Mouse (Mus musculus): ENCODE results near the gene Dpp9. TPM values are rescaled to one million over a fixed set of nuclear protein-coding genes. Genes with fewer than 3 reads are reported as not detected.

The Dpp9 gene
- polyA plus RNA-seq, 1 experiment, result 51.2 TPM

DNA sequence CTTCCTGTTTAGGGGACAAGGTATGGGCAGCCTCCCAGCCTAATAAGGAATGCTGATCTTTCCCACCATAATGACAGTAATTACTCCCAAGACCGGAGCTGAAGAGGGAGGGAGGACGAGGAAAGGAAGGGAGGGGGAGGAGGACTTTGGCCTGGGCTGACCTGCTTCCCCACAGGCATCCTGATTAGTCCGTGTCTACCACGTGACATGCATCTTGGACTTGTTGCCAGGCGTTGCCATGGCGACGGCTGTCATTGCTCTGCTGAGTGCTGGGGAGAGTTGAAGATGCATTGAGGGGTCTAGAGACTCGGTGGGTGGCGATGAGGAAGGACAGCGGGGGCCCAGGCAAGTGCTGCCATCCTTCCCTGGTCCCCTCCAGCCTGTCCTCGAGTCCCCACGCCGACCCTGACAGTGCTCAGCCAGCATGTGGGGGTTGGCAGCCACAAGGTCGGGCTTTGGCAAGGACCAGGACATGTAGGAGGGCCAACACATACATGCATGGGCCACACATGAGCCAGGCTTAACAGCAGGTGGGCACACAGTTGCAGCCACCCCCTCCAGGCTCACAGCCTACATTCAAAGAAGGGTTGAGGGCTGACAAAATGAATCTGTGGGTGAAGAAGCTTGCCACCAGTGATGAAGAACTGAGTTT lies 15.2 kb upstream of the Dpp9 start:
- Histone ChIP-seq H3K27ac (ENCODE audit: insufficient read depth, low read length) (peak overlapping the region; percentile 61), H3K4me1 (ENCODE audit: control insufficient read depth, insufficient read depth, low read length) (peaks cover 2% of the 10 kb centered on the region), H3K4me3 (ENCODE audit: insufficient read depth, low read length) (no peak overlapping the region)
- no peak for TF ChIP-seq POLR2A (IDR thresholded peaks at IDR 0.05; ENCODE audit: extremely low read depth, insufficient read depth, low read length)
- no peak for TF ChIP-seq CTCF (IDR thresholded peaks at IDR 0.05; ENCODE audit: extremely low read depth, insufficient read depth, low read length)

DNA sequence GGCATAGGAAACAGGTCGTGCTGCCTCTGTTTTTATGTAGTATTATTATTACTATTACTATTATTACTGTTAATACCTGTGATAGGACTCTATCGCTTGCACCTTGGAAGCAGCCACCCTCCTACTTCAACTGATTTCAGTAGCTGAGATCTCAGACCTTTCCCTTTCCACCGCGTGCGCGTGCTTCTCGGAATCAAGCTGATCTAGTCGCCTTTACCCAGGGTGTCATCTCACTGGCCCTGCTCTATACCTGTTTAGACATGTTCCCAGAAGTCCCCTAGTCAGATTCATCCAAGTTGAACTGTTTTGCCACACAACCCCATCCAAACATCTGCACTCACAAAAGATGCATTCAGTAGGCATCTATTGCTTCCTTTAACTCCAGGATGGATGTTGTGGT lies 14.7 kb upstream of the Dpp9 start:
- no peak overlapping the region for H3K4me3 ChIP-seq (ENCODE audit: insufficient read depth, low read length)
- peaks cover 2% of the 10 kb centered on the region for H3K4me1 ChIP-seq (ENCODE audit: control insufficient read depth, insufficient read depth, low read length)
- 0 out of 2 replicates have a peak overlapping the region, but pooled peaks have one; percentile 9 for H3K27ac ChIP-seq (ENCODE audit: insufficient read depth, low read length)
- no peak for TF ChIP-seq POLR2A (IDR thresholded peaks at IDR 0.05; ENCODE audit: extremely low read depth, insufficient read depth, low read length)
- TF ChIP-seq CTCF (IDR thresholded peaks at IDR 0.05; ENCODE audit: extremely low read depth, insufficient read depth, low read length), result no peak

DNA sequence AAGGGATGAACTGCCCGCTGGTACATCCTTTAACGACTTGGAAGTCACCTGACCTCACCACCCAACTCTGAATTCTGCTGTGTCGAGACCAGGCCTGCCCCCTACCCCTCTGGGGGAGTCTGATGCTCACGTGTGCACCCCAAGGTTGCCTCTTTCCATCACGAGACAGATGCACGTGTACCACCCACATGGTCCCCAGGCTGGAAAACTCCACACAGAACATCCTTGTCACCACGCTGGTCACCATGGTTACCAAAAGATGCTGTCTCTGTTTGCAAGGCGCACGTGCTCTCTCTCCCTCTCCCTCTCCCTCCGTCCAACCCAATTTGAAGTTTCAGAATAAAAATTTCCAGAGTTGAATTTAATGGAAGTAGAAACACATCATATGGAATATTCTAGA lies 11.2 kb upstream of the Dpp9 start:
- peaks cover 2% of the 10 kb centered on the region for H3K4me1 ChIP-seq (ENCODE audit: control insufficient read depth, insufficient read depth, low read length)
- TF ChIP-seq CTCF (IDR thresholded peaks at IDR 0.05; ENCODE audit: extremely low read depth, insufficient read depth, low read length) (no peak), POLR2A (IDR thresholded peaks at IDR 0.05; ENCODE audit: extremely low read depth, insufficient read depth, low read length) (no peak)
- H3K27ac ChIP-seq (ENCODE audit: insufficient read depth, low read length), result no peak overlapping the region
- H3K4me3 ChIP-seq (ENCODE audit: insufficient read depth, low read length), result no peak overlapping the region

DNA sequence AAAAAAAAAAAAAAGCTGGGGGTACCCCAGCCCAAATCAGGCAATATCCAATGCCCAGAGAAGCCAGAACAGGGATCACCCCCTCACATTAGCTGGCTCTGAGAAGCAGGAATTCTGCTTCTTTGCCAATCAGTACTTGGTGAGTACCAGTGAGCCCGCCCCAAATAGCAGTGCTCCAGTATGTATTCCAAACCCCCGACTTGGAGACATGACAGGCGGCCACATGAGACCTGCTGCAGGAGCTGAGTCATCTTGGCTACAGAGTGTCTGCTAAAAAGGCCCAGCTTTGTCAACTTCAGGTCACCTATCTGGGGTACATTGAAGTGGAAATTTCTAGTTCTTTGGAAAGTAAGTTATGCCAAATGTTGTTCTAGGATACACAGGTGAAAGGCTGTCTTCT lies 7.9 kb upstream of the Dpp9 start:
- Histone ChIP-seq H3K27ac (ENCODE audit: insufficient read depth, low read length) (no peak overlapping the region), H3K4me1 (ENCODE audit: control insufficient read depth, insufficient read depth, low read length) (no peaks in the 10 kb centered on the region; the same call in 1 of the 2 replicates), H3K4me3 (ENCODE audit: insufficient read depth, low read length) (no peak overlapping the region)
- TF ChIP-seq CTCF (IDR thresholded peaks at IDR 0.05; ENCODE audit: extremely low read depth, insufficient read depth, low read length) (no peak), POLR2A (IDR thresholded peaks at IDR 0.05; ENCODE audit: extremely low read depth, insufficient read depth, low read length) (no peak)

DNA sequence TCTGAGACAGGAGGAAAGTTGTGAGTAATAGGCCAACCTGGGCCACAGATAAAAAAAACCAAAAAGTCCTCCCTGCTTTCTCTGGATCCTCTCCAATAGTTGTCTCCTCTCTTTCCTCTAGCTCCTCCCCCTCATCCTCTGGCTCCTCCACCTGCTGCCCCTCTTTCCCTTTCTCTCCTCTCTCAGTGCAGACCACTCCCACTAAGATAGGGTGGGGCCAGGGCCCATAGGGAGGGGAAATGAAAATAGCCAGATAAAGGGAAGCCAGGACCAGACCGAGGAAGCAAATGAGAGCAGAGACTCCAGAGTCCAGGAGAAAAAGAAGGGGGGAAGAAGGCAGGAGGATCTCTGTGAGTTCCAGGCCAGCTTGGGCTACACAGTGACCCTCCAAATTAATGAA lies 6.2 kb upstream of the Dpp9 start:
- H3K4me3 ChIP-seq (ENCODE audit: insufficient read depth, low read length), result no peak overlapping the region
- no peak overlapping the region for H3K27ac ChIP-seq (ENCODE audit: insufficient read depth, low read length)
- no peak for TF ChIP-seq CTCF (IDR thresholded peaks at IDR 0.05; ENCODE audit: extremely low read depth, insufficient read depth, low read length)
- no peaks in the 10 kb centered on the region for H3K4me1 ChIP-seq (ENCODE audit: control insufficient read depth, insufficient read depth, low read length)

DNA sequence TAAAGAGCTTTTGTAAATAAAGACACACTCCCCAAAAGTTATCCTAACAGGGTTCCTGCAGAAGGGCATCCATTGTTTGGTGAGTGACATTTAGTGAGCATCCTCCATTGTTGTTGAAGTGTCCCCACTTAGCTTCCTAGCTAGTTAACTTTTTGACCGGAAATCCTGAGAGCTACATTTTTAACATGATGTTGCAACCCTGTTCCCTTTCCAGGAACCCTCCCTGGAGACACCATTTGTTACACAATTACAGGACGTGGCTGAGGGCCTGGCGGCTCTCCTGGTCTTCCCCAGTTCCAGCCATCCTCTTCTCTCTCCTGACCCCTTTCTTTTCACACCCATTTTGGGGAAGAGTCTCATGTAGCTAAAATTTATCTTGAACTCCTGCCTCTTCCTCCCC lies 1.1 kb upstream of the Dpp9 start:
- Histone ChIP-seq H3K4me3 (ENCODE audit: insufficient read depth, low read length) (no peak overlapping the region), H3K27ac (ENCODE audit: insufficient read depth, low read length) (no peak overlapping the region), H3K4me1 (ENCODE audit: control insufficient read depth, insufficient read depth, low read length) (peaks cover 18% of the 10 kb centered on the region)
- TF ChIP-seq POLR2A (IDR thresholded peaks at IDR 0.05; ENCODE audit: extremely low read depth, insufficient read depth, low read length) (no peak), CTCF (IDR thresholded peaks at IDR 0.05; ENCODE audit: extremely low read depth, insufficient read depth, low read length) (no peak)

DNA sequence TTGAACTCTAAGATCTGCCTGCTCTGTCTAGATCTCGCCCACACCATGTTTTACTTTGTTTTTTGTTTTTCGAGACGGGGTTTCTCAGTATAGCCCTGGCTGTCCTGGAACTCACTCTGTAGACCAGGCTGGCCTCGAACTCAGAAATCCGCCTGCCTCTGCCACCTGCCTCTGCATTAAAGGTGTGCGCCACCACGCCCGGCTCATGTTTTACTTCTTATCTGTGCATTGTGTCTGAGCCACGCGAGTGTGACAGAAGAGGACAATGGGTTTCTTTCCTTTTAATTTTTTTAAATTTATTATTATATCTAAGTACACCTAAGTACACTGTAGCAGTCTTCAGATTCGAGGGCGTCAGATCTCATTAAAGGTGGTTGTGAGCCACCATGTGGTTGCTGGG lies 546 bp upstream of the Dpp9 start:
- TF ChIP-seq CTCF (IDR thresholded peaks at IDR 0.05; ENCODE audit: extremely low read depth, insufficient read depth, low read length) (no peak), POLR2A (IDR thresholded peaks at IDR 0.05; ENCODE audit: extremely low read depth, insufficient read depth, low read length) (no peak)
- H3K27ac ChIP-seq (ENCODE audit: insufficient read depth, low read length), result no peak overlapping the region
- H3K4me1 ChIP-seq (ENCODE audit: control insufficient read depth, insufficient read depth, low read length), result peaks cover 18% of the 10 kb centered on the region
- H3K4me3 ChIP-seq (ENCODE audit: insufficient read depth, low read length), result peak overlapping the region; percentile 96

DNA sequence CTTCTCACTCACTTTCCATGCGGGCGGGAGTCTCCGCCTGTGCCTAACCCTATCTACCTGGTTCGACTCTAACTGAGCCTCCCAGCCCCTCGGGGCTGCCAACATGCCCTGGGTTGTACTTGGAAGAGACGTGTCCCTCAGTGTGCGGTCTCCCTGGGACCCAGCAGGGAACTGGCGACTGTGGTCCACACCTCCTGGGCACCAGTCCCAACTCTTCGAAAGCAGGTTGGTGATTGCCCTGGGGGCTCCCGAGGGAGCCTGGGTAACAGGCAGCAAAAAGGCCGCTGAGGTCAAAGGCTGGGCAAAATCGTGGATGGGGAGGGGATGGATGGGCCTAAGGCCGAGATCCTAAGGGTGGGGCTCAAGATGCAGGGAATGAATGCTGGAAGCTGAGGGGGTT lies 1.0 kb downstream of the Dpp9 start:
- H3K4me1 ChIP-seq (ENCODE audit: control insufficient read depth, insufficient read depth, low read length), result peaks cover 18% of the 10 kb centered on the region
- H3K27ac ChIP-seq (ENCODE audit: insufficient read depth, low read length), result no peak overlapping the region

DNA sequence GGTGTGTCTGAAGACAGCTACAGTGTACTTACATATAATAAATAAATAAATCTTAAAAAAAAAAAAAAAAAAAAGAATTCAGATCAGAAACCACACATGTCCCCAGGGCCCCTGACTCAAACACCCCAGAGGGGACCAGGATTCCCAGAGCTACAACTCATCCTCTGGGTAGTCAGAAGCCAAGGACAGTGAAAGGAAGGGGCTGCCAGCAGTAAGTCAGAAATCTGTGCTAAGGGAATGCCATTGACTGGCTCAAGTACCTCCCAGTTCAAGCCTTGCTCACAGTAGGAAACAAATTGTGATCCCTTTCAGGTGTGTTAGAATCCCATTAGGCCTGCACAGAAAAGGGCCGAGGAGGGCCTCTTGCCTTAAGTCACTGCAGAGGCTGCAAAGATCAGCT lies 4.5 kb downstream of the Dpp9 start:
- no peak overlapping the region for H3K4me3 ChIP-seq (ENCODE audit: insufficient read depth, low read length)
- peaks cover 18% of the 10 kb centered on the region for H3K4me1 ChIP-seq (ENCODE audit: control insufficient read depth, insufficient read depth, low read length)
- TF ChIP-seq POLR2A (IDR thresholded peaks at IDR 0.05; ENCODE audit: extremely low read depth, insufficient read depth, low read length) (no peak), CTCF (IDR thresholded peaks at IDR 0.05; ENCODE audit: extremely low read depth, insufficient read depth, low read length) (no peak)
- no peak overlapping the region for H3K27ac ChIP-seq (ENCODE audit: insufficient read depth, low read length)

More for the DNA sequence above, 1.0 kb downstream of the Dpp9 start:
- H3K4me3 ChIP-seq (ENCODE audit: insufficient read depth, low read length), result peak overlapping the region; percentile 96
- TF ChIP-seq POLR2A (IDR thresholded peaks at IDR 0.05; ENCODE audit: extremely low read depth, insufficient read depth, low read length), result no peak
- TF ChIP-seq CTCF (IDR thresholded peaks at IDR 0.05; ENCODE audit: extremely low read depth, insufficient read depth, low read length), result no peak

DNA sequence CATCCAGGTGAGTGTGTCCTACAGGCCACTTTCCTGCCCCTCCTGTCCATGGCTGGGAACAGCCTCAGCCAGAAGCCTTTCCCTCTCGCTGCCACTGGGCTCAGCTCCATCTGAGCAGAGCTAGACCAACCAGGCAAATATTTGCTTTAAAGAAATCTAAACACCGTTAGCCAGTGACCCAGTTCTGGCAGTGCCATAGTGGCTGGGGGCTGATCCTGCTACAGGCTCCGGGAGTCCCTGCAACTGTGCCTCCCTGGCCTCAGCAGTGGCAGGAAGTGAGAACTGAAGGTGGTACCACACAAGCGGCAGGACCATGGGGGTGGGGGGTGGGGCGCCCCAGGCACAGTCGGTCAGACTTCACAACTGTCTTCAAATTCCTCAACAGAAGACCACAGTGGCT lies 6.0 kb downstream of the Dpp9 start:
- peaks cover 14% of the 10 kb centered on the region for H3K4me1 ChIP-seq (ENCODE audit: control insufficient read depth, insufficient read depth, low read length)
- no peak overlapping the region for H3K27ac ChIP-seq (ENCODE audit: insufficient read depth, low read length)
- H3K4me3 ChIP-seq (ENCODE audit: insufficient read depth, low read length), result no peak overlapping the region
- TF ChIP-seq POLR2A (IDR thresholded peaks at IDR 0.05; ENCODE audit: extremely low read depth, insufficient read depth, low read length) (no peak), CTCF (IDR thresholded peaks at IDR 0.05; ENCODE audit: extremely low read depth, insufficient read depth, low read length) (no peak)
